Mouse (Mus musculus) ES-E14 (cell line): Measurements from ENCODE around the gene Hsd17b14.
"Not testable (repeated sequence)": the region's sequence is repeated elsewhere in the genome, so short reads cannot be mapped to it uniquely, and the experiment has no call there.

Experiments
- HCFC1 ChIP-seq: IDR thresholded peaks from 2 replicates; pipeline ENCODE4 v1.6.1; 2012; ENCODE audit warnings: low read length, inconsistent platforms, borderline replicate concordance; ENCODE audit not compliant: insufficient read depth
- ZC3H11A ChIP-seq: IDR thresholded peaks from 2 replicates; pipeline ENCODE4 v1.6.1; 2012; ENCODE audit warnings: low read depth, mild to moderate bottlenecking, inconsistent platforms, low read length, borderline replicate concordance
- ZNF384 ChIP-seq: IDR thresholded peaks from 2 replicates; pipeline ENCODE4 v1.6.1; 2012; ENCODE audit warnings: low read depth, low read length, inconsistent platforms

GRCm38 (mm10) chr7:45516846-45517245 lies 37.8 kb upstream of the Hsd17b14 start:
- not testable (repeated sequence) for TF ChIP-seq ZC3H11A, HCFC1, ZNF384
